Mouse (Mus musculus): Measurements from ENCODE around the gene Ptprn. TPM values are rescaled to one million over a fixed set of nuclear protein-coding genes. Genes with fewer than 3 reads are reported as not detected.

The Ptprn gene
- total and polyA plus RNA-seq, 3 experiments: not detected

- H3K9ac ChIP-seq (ENCODE audit: insufficient read depth, low read depth): no peak overlapping the region
- no peaks in the 10 kb centered on the region for H3K79me2 ChIP-seq (replicated peaks; ENCODE audit: control insufficient read depth, extremely low read depth, insufficient read depth, poor library complexity, severe bottlenecking)
- H3K4me3 ChIP-seq (replicated peaks in 1 of 3; ENCODE audit: low read depth in 2 of 3, low read length in 2 of 3, poor library complexity in 1 of 3): no peak overlapping the region
- H3K36me3 ChIP-seq (replicated peaks in 1 of 2; ENCODE audit: control insufficient read depth in 1 of 2, insufficient read depth in 1 of 2, low read length in 1 of 2): peaks cover 37 to 84% of the 10 kb centered on the region in 2 experiments
- H3K4me2 ChIP-seq (ENCODE audit: insufficient read depth, low read depth, poor library complexity, severe bottlenecking): no peak overlapping the region
- no peaks in the 10 kb centered on the region for H3K27me3 ChIP-seq (replicated peaks)
- in situ Hi-C loops (cut with MboI; ENCODE audit: low pct_ligation_motif_present, low pct_unique_long_range_greater_than_20kb, low sequenced_read_pairs): no loop called here
- DNase-seq (ENCODE audit: extremely low read depth): no peak
- H3K27ac ChIP-seq (ENCODE audit: insufficient read depth, low read depth): no peak overlapping the region
- TF ChIP-seq PAX5 (IDR thresholded peaks at IDR 0.05; ENCODE audit: low read length) (no peak), ELF1 (IDR thresholded peaks at IDR 0.05; ENCODE audit: low read depth, low read length) (no peak), MEF2A (IDR thresholded peaks at IDR 0.05; ENCODE audit: borderline replicate concordance, low read depth, low read length) (no peak), ZNF384 (IDR thresholded peaks at IDR 0.05; ENCODE audit: low read depth, low read length) (no peak), JUND (conservative IDR thresholded peaks at IDR 0.05; ENCODE audit: low read depth, low read length) (no peak), SMC3 (IDR thresholded peaks at IDR 0.05; ENCODE audit: low read depth, low read length) (no peak), CHD2 (IDR thresholded peaks at IDR 0.05; ENCODE audit: low read length) (no peak), GABPA (IDR thresholded peaks at IDR 0.05; ENCODE audit: insufficient replicate concordance, low read depth, low read length) (no peak), ZKSCAN1 (IDR thresholded peaks at IDR 0.05; ENCODE audit: borderline replicate concordance, low read depth, low read length) (no peak), UBTF (IDR thresholded peaks at IDR 0.05; ENCODE audit: low read depth, low read length) (no peak), SIN3A (IDR thresholded peaks at IDR 0.05; ENCODE audit: low read length) (no peak), BHLHE40 (IDR thresholded peaks at IDR 0.05; ENCODE audit: low read depth, low read length) (no peak), CTCF (conservative IDR thresholded peaks at IDR 0.05 in 1 of 2, IDR thresholded peaks at IDR 0.05 in 1 of 2; ENCODE audit: low read depth in 2 of 2, low read length in 2 of 2) (no peak), MYC (IDR thresholded peaks at IDR 0.05; ENCODE audit: low read depth, low read length) (no peak), ZMIZ1 (IDR thresholded peaks at IDR 0.05; ENCODE audit: low read depth, low read length) (no peak), MAFK (IDR thresholded peaks at IDR 0.05; ENCODE audit: insufficient replicate concordance, low read length) (no peak), ETS1 (conservative IDR thresholded peaks at IDR 0.05; ENCODE audit: low read depth, low read length) (no peak), IRF4 (IDR thresholded peaks at IDR 0.05; ENCODE audit: low read depth, low read length) (no peak), POLR2AphosphoS2 (IDR thresholded peaks at IDR 0.05; ENCODE audit: low read depth, low read length) (no peak), TBP (conservative IDR thresholded peaks at IDR 0.05; ENCODE audit: low read depth, low read length) (no peak)
- dilution Hi-C loops (cut with MboI; ENCODE audit: extremely low pct_ligation_motif_present, extremely low pct_unique_long_range_greater_than_20kb, low sequenced_read_pairs): no loop called here
- peaks cover 0 to 6% of the 10 kb centered on the region in 2 experiments; a peak in 1 of 4 replicates for H3K4me1 ChIP-seq (ENCODE audit: control insufficient read depth in 1 of 2, insufficient read depth in 2 of 2)
- no peaks in the 10 kb centered on the region for H3K9me3 ChIP-seq (replicated peaks; ENCODE audit: low read length)
Observed at GRCm38 (mm10) chr1:75243411-75243810, 20.9 kb downstream of the Ptprn start.

- Histone ChIP-seq H3K4me1 (ENCODE audit: control insufficient read depth in 1 of 2, insufficient read depth in 2 of 2) (peaks cover 7 to 27% of the 10 kb centered on the region in 2 experiments), H3K36me3 (replicated peaks in 1 of 2; ENCODE audit: control insufficient read depth in 1 of 2, insufficient read depth in 1 of 2, low read length in 1 of 2) (peaks cover 33 to 59% of the 10 kb centered on the region in 2 experiments), H3K27ac (ENCODE audit: insufficient read depth, low read depth) (no peak overlapping the region), H3K27me3 (replicated peaks) (no peaks in the 10 kb centered on the region), H3K9ac (ENCODE audit: insufficient read depth, low read depth) (no peak overlapping the region), H3K79me2 (replicated peaks; ENCODE audit: control insufficient read depth, extremely low read depth, insufficient read depth, poor library complexity, severe bottlenecking) (no peaks in the 10 kb centered on the region; the same call in 1 of the 2 replicates), H3K9me3 (replicated peaks; ENCODE audit: low read length) (no peaks in the 10 kb centered on the region), H3K4me2 (ENCODE audit: insufficient read depth, low read depth, poor library complexity, severe bottlenecking) (no peak overlapping the region), H3K4me3 (replicated peaks in 1 of 3; ENCODE audit: low read depth in 2 of 3, low read length in 2 of 3, poor library complexity in 1 of 3) (no peak overlapping the region)
- no peak for DNase-seq (ENCODE audit: extremely low read depth)
- TF ChIP-seq BHLHE40 (IDR thresholded peaks at IDR 0.05; ENCODE audit: low read depth, low read length): no peak
- no peak for TF ChIP-seq ZMIZ1 (IDR thresholded peaks at IDR 0.05; ENCODE audit: low read depth, low read length)
- no peak for TF ChIP-seq GABPA (IDR thresholded peaks at IDR 0.05; ENCODE audit: insufficient replicate concordance, low read depth, low read length)
- TF ChIP-seq MYC (IDR thresholded peaks at IDR 0.05; ENCODE audit: low read depth, low read length): no peak
- no peak for TF ChIP-seq SMC3 (IDR thresholded peaks at IDR 0.05; ENCODE audit: low read depth, low read length)
- no peak for TF ChIP-seq CHD1 (IDR thresholded peaks at IDR 0.05; ENCODE audit: low read depth, low read length)
- TF ChIP-seq MAX (IDR thresholded peaks at IDR 0.05; ENCODE audit: low read length): no peak
- no peak for TF ChIP-seq MXI1 (IDR thresholded peaks at IDR 0.05; ENCODE audit: low read depth, low read length)
- no peak for TF ChIP-seq JUND (conservative IDR thresholded peaks at IDR 0.05; ENCODE audit: low read depth, low read length)
- TF ChIP-seq MAFK (IDR thresholded peaks at IDR 0.05; ENCODE audit: insufficient replicate concordance, low read length): no peak
- TF ChIP-seq ZKSCAN1 (IDR thresholded peaks at IDR 0.05; ENCODE audit: borderline replicate concordance, low read depth, low read length): no peak
- TF ChIP-seq EP300 (IDR thresholded peaks at IDR 0.05; ENCODE audit: low read length): no peak
- no peak for TF ChIP-seq CHD2 (IDR thresholded peaks at IDR 0.05; ENCODE audit: low read length)
- no peak for TF ChIP-seq UBTF (IDR thresholded peaks at IDR 0.05; ENCODE audit: low read depth, low read length)
- TF ChIP-seq ELF1 (IDR thresholded peaks at IDR 0.05; ENCODE audit: low read depth, low read length): no peak
- no peak for TF ChIP-seq RCOR1 (conservative IDR thresholded peaks at IDR 0.05; ENCODE audit: low read depth, low read length)
- no peak for TF ChIP-seq ZNF384 (IDR thresholded peaks at IDR 0.05; ENCODE audit: low read depth, low read length)
- no peak for TF ChIP-seq TCF12 (IDR thresholded peaks at IDR 0.05; ENCODE audit: low read depth, low read length)
- in situ Hi-C loops (cut with MboI; ENCODE audit: low pct_ligation_motif_present, low pct_unique_long_range_greater_than_20kb, low sequenced_read_pairs): no loop called here
- dilution Hi-C loops (cut with MboI; ENCODE audit: extremely low pct_ligation_motif_present, extremely low pct_unique_long_range_greater_than_20kb, low sequenced_read_pairs): no loop called here
Observed at GRCm38 (mm10) chr1:75239591-75239990, 24.7 kb downstream of the Ptprn start.
